In the genomic region with DNA sequence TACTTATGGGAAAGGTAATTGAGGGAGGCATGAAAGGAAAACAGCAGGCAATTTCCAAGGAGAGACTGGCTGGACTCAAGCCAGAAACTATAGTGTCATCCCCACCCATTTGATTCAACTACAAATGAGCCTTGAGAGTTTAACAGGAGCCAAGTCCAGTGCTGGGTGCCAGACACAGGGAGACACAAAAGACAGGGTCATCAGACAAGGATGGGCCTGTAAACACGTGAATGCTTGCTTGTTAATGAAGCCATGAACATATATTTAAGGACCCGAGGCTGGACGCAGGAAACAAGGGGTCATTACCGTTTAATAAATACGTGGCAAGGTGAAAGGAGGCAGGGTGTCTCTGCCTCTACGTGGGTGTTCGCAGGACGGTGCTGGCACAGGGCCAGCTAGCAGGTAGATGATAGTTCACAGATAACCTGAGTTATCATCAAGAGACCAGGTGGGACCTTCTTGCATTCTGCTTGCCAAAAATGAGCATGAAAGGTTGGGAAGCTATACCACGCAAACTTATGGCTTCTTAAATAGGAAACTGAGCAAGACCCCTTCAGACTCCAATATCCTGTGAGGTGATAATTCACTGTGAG, we compare ENCODE assay signal across 20 mouse cellular contexts. TPM values are rescaled to one million over a fixed set of nuclear protein-coding genes. Genes with fewer than 3 reads are reported as not detected.
DNase-seq lines count a peak whose midpoint lies in the region; TF ChIP-seq lines count a peak whose summit lies in the region.
"Had no signal": no experiment of that assay in that cellular context is flagged by ENCODE, and none has a peak within 500 bp of the region (broad histone marks: within the 10 kb centered on the region; RNA-seq: fewer than 3 reads in every experiment).

No protein-coding gene starts in this region.

- no peak overlapping the region for H3K27ac ChIP-seq in gastrocnemius, adult 2 months
- H3K27ac ChIP-seq: heart, embryonic 13.5 days; liver, embryonic 14.5 days; neural tube, embryonic 15.5 days; stomach, embryonic 15.5 days had no signal

- peaks cover 6% of the 10 kb centered on the region; the same call in 1 of the 2 replicates for H3K4me1 ChIP-seq in lung, adult 2 months (ENCODE audit: control insufficient read depth, insufficient read depth, low read length)
- H3K4me1 ChIP-seq: stomach, embryonic 15.5 days had no signal

- intact Hi-C loops in gastrocnemius, adult 2 months (cut with DNase I): no loop called here

- DNase-seq in adrenal gland, postnatal 14 days: peak; percentile 31
- no peak for DNase-seq in adrenal gland, adult (ENCODE audit: inconsistent age in 2 of 2, low spot score in 1 of 2)
- peak; percentile 18 for DNase-seq in gastrocnemius, adult 2 months
- no peak for DNase-seq in gastrocnemius, adult 18-20 months (ENCODE audit: low spot score)
- peak; percentile 17 for DNase-seq in retina, postnatal 1 day
- DNase-seq in retina, embryonic 14.5 days (ENCODE audit: low spot score): no peak
- DNase-seq in thymus, postnatal 36 days: no peak
- no peak for DNase-seq in lung, adult 2 months
- DNase-seq: adrenal gland, postnatal 25 days; heart, postnatal 4 days; kidney, adult 18-20 months; kidney, postnatal 4 days; lung, postnatal 10 days; right cerebral cortex, adult 18-20 months; spleen, adult 18-20 months had no signal

- TF ChIP-seq POLR2A in lung, adult 2 months (IDR thresholded peaks at IDR 0.05; ENCODE audit: borderline replicate concordance, extremely low read depth, low read depth, low read length): no peak

- H3K4me3 ChIP-seq in gastrocnemius, adult 2 months: no peak overlapping the region
- no peak overlapping the region for H3K4me3 ChIP-seq in lung, adult 2 months (replicated peaks; ENCODE audit: extremely low read depth, low read depth, low read length)
- H3K4me3 ChIP-seq: heart, embryonic 13.5 days; megakaryocyte, embryonic 14.5 days; neural tube, embryonic 15.5 days; stomach, embryonic 15.5 days had no signal

- no peak for TF ChIP-seq CTCF in gastrocnemius, adult 2 months (IDR thresholded peaks at IDR 0.05)
- TF ChIP-seq CTCF in lung, adult 2 months (IDR thresholded peaks at IDR 0.05; ENCODE audit: insufficient read depth, low read length): no peak

- 72% methylated on average over 9 of the region's 9 CpGs for WGBS in lung, adult 2 months

RNA-seq across cellular contexts. Expression of a gene that starts 23.4 kb away (rescaled TPM):
- total RNA-seq in adrenal gland, postnatal 14 days (2021): 16.8 and 17.8 TPM in 2 replicates
- total RNA-seq in gastrocnemius, adult 2 months (2021): 10 to 100 TPM; 38.7 to 43.4 TPM
- total RNA-seq in gastrocnemius, adult 18-20 months (2021): 10 to 100 TPM; 37.8 to 38.9 TPM
- polyA plus RNA-seq in lung, adult 2 months (2012; rRNA removed): 55.1 and 77.9 TPM in 2 replicates

Comparison
In these comparisons a context has a peak if more than half of its experiments do, and no peak if none do; other contexts are left out.
1. DNase-seq: peak in adrenal gland, postnatal 14 days (single experiment), gastrocnemius, adult 2 months (single experiment) and retina, postnatal 1 day (single experiment); none in adrenal gland, adult (0 of 2), gastrocnemius, adult 18-20 months (single experiment), retina, embryonic 14.5 days (single experiment), thymus, postnatal 36 days (0 of 2) and lung, adult 2 months (single experiment).